Mouse (Mus musculus): ENCODE results near the gene Mgat2.

GRCm38 (mm10) chr12:69175975-69176374 lies 8.0 kb upstream of the Mgat2 start:
- TF ChIP-seq CTCF (IDR thresholded peaks at IDR 0.05; ENCODE audit: insufficient read depth, low read length) (no peak), POLR2A (IDR thresholded peaks at IDR 0.05; ENCODE audit: borderline replicate concordance, extremely low read depth, low read depth, low read length) (no peak)
